Mouse (Mus musculus) limb, embryonic 13.5 days (tissue): ENCODE data around the gene Klhl36. TPM values are rescaled to one million over a fixed set of nuclear protein-coding genes. Genes with fewer than 3 reads are reported as not detected.

Experiments
- ATAC-seq: fragments of 200-750 bp; cut with Nextera tagmentation; 2 replicates; pipeline ENCODE4 v1.8.0; 2017; ENCODE audit warnings: low read depth, moderate number of reproducible peaks, moderate TSS enrichment; ENCODE audit not compliant: low FRiP score
- H3K27ac ChIP-seq: fragments of 300-500 bp; sonication (generic); 2 replicates; pipeline ENCODE4 v1.5.1; 2015; ENCODE audit warnings: inconsistent platforms, mild to moderate bottlenecking, moderate library complexity
- H3K27me3 ChIP-seq: fragments of 300-500 bp; sonication (generic); 2 replicates; pipeline ENCODE4 v1.6.1; 2015; ENCODE audit warnings: mild to moderate bottlenecking, inconsistent platforms
- H3K36me3 ChIP-seq: fragments of 300-500 bp; sonication (generic); 2 replicates; pipeline ENCODE4 v1.6.1; 2015; ENCODE audit warnings: inconsistent platforms, mild to moderate bottlenecking, moderate library complexity
- H3K4me1 ChIP-seq: fragments of 300-500 bp; sonication (generic); 2 replicates; pipeline ENCODE4 v1.6.1; 2015; ENCODE audit warnings: inconsistent platforms
- H3K4me2 ChIP-seq: fragments of 300-500 bp; sonication (generic); replicated peaks from 2 replicates; pipeline ENCODE4 v1.6.1; 2015; ENCODE audit warnings: inconsistent platforms, mild to moderate bottlenecking, moderate library complexity
- H3K4me3 ChIP-seq: fragments of 300-500 bp; sonication (generic); 2 replicates; pipeline ENCODE4 v1.5.1; 2015; ENCODE audit warnings: moderate library complexity, mild to moderate bottlenecking, inconsistent platforms
- H3K9ac ChIP-seq: fragments of 300-500 bp; sonication (generic); 2 replicates; pipeline ENCODE4 v1.6.1; 2015; ENCODE audit warnings: mild to moderate bottlenecking, inconsistent platforms
- H3K9me3 ChIP-seq: fragments of 300-500 bp; sonication (generic); 2 replicates; pipeline ENCODE4 v1.6.1; 2016; ENCODE audit warnings: inconsistent platforms
- WGBS: fragments of 180-500 bp; shearing (Covaris S2); methylation state at CpG from one replicate; pipeline ENCODE4 v1.1.7; 2015; 5-methylcytosine and 5-hydroxymethylcytosine counted together
- polyA plus RNA-seq: library from polyadenylated mRNA; unstranded; fragments of >200 nt; fragmentation: Nextera tagmentation; extraction: Ambion mirVana; gene quantifications from 2 replicates; pipeline ENCODE4 v1.2.1, GENCODE M21; 2015

Klhl36 gene
- 10.4 and 10.5 TPM in 2 replicates for polyA plus RNA-seq

DNA sequence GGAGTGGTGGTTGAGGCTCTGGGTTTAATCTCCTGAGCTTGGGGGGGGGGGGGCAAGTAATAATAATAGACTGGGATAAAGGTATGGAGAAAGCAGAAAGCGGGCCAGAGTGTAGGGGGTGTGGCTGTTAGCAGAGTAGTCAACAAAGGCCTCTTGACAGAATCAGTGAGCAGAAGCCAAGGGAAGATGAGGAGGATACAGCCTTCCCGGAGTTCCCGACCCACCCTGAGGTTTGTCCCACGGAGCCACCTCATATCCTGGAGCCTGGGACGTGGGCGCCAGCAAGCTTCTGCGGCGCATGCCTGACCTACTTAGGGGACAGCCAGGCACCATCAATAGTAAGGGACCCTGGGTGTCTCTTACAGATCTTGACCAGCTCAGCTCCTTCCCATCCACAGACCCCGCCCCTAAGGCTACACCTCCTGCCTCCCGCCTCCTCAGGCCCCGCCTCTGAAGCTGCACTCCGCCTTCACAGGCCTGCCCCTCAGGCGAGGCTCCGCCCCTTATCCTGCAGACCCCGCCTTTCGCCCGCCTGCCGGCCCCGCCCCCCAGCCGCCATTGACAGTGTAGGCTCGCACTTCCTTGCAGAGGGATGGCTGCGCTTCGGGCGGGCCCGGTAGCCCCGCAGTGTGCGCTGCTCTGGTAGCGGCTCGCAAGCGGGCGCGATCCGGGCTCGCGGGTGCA lies at the start of gene Klhl36:
Gene Klhl36 (plus strand): TSS at position 561 of the 684 bp plus-strand sequence.
- Histone ChIP-seq H3K4me1 (peaks cover 16% of the 10 kb centered on the region), H3K9ac (peak within 1 kb of the TSS; percentile 76), H3K4me2 (peak within 1 kb of the TSS; percentile 92), H3K4me3 (peak within 1 kb of the TSS; percentile 75), H3K27me3 (peaks cover 20% of the 10 kb centered on the region), H3K27ac (peak within 1 kb of the TSS; percentile 33; the same call in 1 of the 2 replicates), H3K9me3 (no peaks in the 10 kb centered on the region), H3K36me3 (no peaks in the 10 kb centered on the region; the same call in none of the 2 replicates)
- WGBS, result 1% methylated on average over 35 of the region's 35 CpGs
- ATAC-seq, result peak; percentile 97

DNA sequence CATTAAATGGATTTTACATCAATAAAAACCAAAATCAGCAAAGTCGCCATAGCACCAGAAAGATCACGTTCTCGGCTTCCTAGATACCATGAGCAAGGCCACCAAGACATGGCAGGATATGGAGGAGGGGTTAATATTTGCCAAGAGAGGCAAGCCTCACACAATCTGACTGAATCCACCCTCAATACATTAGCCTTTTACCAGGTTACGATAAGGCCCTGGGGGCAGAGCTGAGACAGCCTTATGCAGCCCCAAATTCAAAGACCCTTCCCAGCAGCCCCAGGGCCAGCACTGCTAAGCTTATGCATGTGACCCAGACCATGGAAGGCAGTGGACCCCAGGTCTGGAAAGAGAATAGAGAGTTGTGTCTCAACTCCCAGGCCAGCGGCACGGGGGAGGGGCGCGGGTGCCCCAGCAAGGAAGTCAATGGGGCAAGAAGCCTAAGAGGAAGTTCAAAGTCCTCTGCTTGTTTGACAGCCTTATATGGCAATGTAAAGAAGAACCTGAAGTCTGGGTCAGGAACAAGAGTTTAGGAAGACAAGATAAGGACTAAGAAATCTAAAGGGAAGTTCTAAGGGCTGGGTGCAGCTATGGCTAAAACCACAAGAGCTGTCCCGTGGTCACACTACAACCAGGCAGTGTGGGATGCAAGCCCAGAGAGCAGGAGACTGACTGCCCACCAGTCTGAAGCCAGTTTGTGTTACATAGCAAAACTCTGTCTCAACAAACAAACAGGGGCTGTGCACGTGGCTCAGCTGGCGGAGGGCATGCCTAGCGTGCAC lies 49.2 kb upstream of the Klhl36 start:
- peaks cover 19% of the 10 kb centered on the region for H3K36me3 ChIP-seq
- no peaks in the 10 kb centered on the region for H3K9me3 ChIP-seq
- WGBS, result 73% methylated on average over 12 of the region's 12 CpGs
- H3K4me2 ChIP-seq, result no peak overlapping the region
- no peak for ATAC-seq
- H3K27me3 ChIP-seq, result no peaks in the 10 kb centered on the region
- no peak overlapping the region for H3K9ac ChIP-seq
- H3K4me1 ChIP-seq, result peaks cover 21% of the 10 kb centered on the region
- no peak overlapping the region for H3K27ac ChIP-seq
- H3K4me3 ChIP-seq, result no peak overlapping the region

DNA sequence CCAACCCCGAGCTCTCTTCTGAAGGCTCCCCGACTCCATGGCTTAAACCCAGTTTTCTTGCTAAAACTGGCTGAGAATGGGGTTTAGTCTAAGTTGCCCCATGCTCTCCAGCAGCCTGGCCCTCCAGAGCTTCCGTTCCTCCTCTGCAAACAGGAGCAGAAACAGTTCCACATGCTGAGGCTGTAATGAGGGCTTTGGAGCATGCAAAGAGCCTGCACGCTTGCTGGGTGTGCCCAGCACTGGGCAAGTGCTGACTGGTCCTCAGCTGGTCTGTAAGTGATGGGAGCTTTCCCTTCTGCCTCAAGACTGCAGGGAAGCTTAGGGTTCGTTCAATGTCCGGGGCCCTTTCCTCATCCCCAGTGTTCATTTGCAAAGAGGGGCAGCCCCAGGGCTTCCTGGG lies 45.8 kb upstream of the Klhl36 start:
- Histone ChIP-seq H3K9me3 (no peaks in the 10 kb centered on the region), H3K4me3 (no peak overlapping the region), H3K27me3 (no peaks in the 10 kb centered on the region), H3K27ac (no peak overlapping the region), H3K36me3 (peaks cover 18% of the 10 kb centered on the region), H3K9ac (no peak overlapping the region), H3K4me1 (peaks cover 21% of the 10 kb centered on the region), H3K4me2 (no peak overlapping the region)
- 76% methylated on average over 6 of the region's 6 CpGs for WGBS
- ATAC-seq, result no peak

DNA sequence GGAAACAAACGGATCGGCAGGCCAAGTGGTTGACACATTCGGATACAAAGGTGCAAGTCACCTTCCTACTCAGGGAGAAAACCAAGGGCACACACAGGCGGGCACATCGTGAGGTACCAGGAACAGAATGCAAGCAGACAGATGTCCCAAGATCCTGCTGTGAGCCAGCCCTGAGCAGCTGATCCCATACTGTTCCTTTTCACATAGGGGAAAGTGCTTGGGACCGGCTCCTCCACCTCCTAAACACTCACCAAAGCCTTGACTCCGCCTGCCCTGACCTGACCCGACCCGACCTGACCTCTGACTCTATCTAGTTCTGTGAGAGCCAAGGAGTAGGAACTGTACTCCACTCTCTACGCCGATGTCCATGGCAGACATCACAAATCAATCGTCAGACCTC lies 44.6 kb upstream of the Klhl36 start:
- no peak overlapping the region for H3K4me2 ChIP-seq
- peaks cover 21% of the 10 kb centered on the region for H3K4me1 ChIP-seq
- H3K27me3 ChIP-seq, result no peaks in the 10 kb centered on the region
- ATAC-seq, result no peak
- H3K9ac ChIP-seq, result no peak overlapping the region
- no peak overlapping the region for H3K27ac ChIP-seq
- no peak overlapping the region for H3K4me3 ChIP-seq
- H3K9me3 ChIP-seq, result no peaks in the 10 kb centered on the region
- H3K36me3 ChIP-seq, result peaks cover 30% of the 10 kb centered on the region
- 39% methylated on average over 12 of the region's 12 CpGs for WGBS

DNA sequence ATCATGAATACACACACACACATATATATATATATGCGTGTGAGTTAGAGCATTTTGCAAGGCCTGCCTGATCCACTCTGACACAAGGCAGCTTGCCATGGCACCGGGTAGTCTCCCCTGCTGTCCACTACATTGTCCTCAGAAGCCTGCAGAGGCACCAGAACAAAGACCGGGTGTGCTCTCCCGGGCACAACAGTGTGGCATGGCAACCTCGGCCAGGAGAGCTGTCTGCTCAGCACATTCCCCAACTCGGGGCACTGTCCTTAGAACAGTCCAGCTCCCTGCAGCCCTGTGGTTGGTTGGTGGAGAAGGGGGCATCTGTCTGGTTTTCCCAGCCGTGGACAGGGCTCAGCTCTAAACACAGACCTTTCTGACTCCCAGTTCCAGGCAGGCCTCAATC lies 42.8 kb upstream of the Klhl36 start:
- H3K9me3 ChIP-seq, result no peaks in the 10 kb centered on the region
- H3K4me1 ChIP-seq, result peaks cover 9% of the 10 kb centered on the region; the same call in 1 of the 2 replicates
- ATAC-seq, result no peak
- H3K27ac ChIP-seq, result no peak overlapping the region
- peaks cover 32% of the 10 kb centered on the region for H3K36me3 ChIP-seq
- WGBS, result 81% methylated on average over 7 of the region's 7 CpGs
- H3K4me2 ChIP-seq, result no peak overlapping the region
- H3K9ac ChIP-seq, result no peak overlapping the region
- H3K4me3 ChIP-seq, result no peak overlapping the region
- no peaks in the 10 kb centered on the region for H3K27me3 ChIP-seq

DNA sequence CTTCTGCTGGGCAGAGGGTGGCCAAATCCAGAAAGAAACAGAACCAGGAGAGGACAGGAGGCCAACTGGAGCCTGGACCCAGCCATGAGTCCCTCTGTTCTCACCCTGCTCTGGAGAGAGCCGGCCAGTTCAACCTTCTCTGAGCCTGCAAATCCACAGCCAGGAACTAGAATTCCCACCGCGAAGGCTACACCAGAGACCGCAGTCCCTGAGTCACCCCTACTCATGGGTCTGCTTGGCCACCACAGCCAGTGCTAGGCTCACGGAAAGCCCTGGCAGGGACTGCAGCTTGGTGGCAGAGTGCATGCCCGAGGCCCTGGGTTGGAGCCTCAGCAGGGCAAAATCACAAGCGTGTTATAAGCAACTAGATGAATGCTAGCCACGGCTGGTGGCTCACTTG lies 42.1 kb upstream of the Klhl36 start:
- H3K36me3 ChIP-seq, result peaks cover 28% of the 10 kb centered on the region
- H3K27me3 ChIP-seq, result no peaks in the 10 kb centered on the region
- H3K4me3 ChIP-seq, result no peak overlapping the region
- no peak for ATAC-seq
- no peak overlapping the region for H3K27ac ChIP-seq
- H3K4me1 ChIP-seq, result peaks cover 11% of the 10 kb centered on the region
- H3K4me2 ChIP-seq, result no peak overlapping the region
- WGBS, result 91% methylated on average over 8 of the region's 8 CpGs
- no peak overlapping the region for H3K9ac ChIP-seq
- no peaks in the 10 kb centered on the region for H3K9me3 ChIP-seq

DNA sequence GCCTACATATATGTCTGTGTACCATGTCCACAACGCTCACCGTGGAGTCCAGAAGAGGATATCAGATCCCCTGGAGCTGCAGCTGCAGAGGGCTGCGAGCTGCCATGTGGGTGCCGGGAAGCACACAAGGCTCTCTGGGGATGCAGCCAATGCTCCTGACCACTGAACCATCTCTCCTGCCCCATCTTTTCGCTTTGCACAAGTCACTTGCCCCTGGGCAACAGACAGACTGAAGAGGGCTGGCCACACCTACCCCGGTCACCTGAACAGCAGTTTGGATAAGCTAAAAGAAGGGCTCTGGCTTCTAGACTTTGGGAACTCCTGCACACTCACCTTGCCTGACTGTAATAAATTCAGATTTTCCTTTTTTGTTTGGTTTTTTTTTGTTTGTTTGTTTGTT lies 40.4 kb upstream of the Klhl36 start:
- Histone ChIP-seq H3K9ac (no peak overlapping the region), H3K36me3 (peaks cover 28% of the 10 kb centered on the region), H3K9me3 (no peaks in the 10 kb centered on the region), H3K4me2 (no peak overlapping the region), H3K4me3 (no peak overlapping the region), H3K27ac (no peak overlapping the region), H3K27me3 (no peaks in the 10 kb centered on the region), H3K4me1 (peaks cover 14% of the 10 kb centered on the region)
- WGBS, result 92% methylated on average over 6 of the region's 6 CpGs
- no peak for ATAC-seq

DNA sequence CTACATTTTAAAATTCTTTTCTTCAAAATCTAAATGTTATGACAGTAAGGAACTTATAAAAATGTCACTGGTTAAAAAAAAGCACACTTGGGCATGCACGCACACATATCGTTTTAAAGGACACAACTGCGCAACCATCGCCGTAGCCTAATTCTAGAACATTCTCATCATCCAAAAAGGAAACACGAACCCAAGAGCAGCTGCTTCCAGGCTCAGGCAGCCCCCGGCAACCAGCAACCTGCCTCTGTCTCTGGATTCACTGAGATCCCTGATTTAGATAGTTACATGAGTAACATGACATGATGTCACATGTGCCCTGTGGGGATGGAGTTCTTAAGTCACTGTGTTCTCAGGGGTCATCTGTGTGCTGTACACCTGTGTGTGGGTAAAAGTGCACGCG lies 38.8 kb upstream of the Klhl36 start:
- WGBS, result 83% methylated on average over 9 of the region's 9 CpGs

DNA sequence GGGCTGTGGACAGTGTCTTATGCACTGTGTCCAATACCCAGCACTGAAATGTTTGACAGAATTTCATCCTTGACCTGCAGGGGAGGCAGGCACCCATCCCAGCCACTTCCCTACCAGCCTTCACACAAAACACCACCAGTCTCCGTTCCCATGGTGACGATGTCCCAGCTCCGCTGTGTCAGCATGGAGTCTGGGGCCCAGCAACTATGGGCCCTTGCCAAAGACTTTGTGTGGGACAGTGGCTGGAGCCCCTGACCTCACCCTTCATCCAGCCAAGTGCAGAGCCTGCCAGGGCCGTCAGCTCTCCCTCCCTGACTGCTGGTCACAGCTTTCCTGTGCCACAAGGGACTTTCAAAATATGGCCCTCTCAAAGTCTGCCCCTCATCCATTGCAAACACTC lies 38.0 kb upstream of the Klhl36 start:
- H3K27ac ChIP-seq, result no peak overlapping the region
- no peaks in the 10 kb centered on the region for H3K27me3 ChIP-seq
- H3K9me3 ChIP-seq, result no peaks in the 10 kb centered on the region
- no peak overlapping the region for H3K4me2 ChIP-seq
- H3K4me1 ChIP-seq, result peaks cover 22% of the 10 kb centered on the region
- no peak overlapping the region for H3K9ac ChIP-seq
- WGBS, result 65% methylated on average over 4 of the region's 4 CpGs
- ATAC-seq, result no peak
- peaks cover 28% of the 10 kb centered on the region for H3K36me3 ChIP-seq
- no peak overlapping the region for H3K4me3 ChIP-seq

More for the DNA sequence above, 38.8 kb upstream of the Klhl36 start:
- Histone ChIP-seq H3K4me3 (no peak overlapping the region), H3K4me1 (peaks cover 17% of the 10 kb centered on the region), H3K36me3 (peaks cover 28% of the 10 kb centered on the region), H3K27ac (no peak overlapping the region), H3K9me3 (no peaks in the 10 kb centered on the region), H3K27me3 (no peaks in the 10 kb centered on the region), H3K9ac (no peak overlapping the region), H3K4me2 (no peak overlapping the region)
- ATAC-seq, result no peak

DNA sequence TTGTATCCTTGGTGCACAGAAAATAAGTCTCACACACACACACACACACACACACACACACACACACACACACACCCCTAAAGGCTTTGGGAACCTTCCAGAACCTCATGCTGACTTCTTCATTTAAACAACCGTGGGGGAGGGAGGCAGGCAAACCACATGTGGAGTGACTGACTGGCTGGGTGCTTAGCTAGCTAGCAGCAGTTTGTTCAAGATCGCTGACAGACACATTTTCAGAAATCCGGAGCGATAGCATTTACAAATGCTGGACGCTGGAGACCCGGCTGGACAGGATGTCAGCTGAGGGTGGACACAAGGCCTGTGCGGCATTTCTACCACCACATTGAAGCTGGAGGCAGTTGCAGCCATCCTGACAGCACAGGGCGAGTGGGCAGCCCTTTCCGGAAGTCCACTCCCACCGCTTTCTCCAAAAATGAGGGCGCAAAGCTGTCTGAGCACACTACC lies 37.2 kb upstream of the Klhl36 start:
- Histone ChIP-seq H3K4me3 (no peak overlapping the region), H3K9me3 (no peaks in the 10 kb centered on the region), H3K4me2 (no peak overlapping the region), H3K36me3 (peaks cover 28% of the 10 kb centered on the region), H3K27ac (no peak overlapping the region), H3K9ac (no peak overlapping the region), H3K4me1 (peaks cover 29% of the 10 kb centered on the region), H3K27me3 (no peaks in the 10 kb centered on the region)
- ATAC-seq, result no peak
- 71% methylated on average over 11 of the region's 11 CpGs for WGBS

DNA sequence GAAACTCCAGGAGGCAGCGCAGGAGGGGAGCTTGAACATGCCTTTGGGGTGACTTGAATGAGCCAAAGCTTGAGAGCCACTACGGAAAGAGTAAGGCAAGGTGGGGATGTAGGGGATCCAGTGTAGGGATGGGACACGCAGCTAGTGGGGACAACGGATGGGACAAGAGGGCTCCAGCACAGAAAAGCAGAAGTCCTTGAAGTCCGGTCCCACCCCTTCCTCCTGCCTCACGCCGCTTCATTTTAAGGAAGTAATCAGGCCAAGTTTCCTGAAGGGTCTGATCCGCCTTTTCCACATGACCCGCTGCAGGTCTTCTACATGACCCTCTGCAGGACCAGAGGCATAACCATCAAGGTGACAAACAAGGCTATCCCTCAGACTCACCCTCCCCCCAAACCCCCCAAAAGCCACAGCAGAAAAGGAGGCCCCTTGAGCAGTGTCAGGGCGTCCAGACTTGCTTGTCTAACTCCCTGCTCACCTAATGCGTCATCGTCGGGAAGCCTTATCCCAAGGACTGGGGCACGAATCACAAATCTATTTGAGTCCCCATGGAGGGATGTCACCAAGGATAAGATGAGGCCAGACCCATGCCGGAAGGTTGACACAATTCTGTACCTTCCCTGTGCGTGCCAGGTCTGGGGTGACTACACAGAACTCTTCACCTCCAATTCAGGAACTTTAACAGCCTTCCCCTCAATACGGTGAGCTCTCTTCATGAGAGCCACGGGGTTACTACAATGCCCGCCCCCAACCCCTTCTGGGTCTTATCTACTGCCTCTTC lies 35.9 kb upstream of the Klhl36 start:
- Histone ChIP-seq H3K9ac (no peak overlapping the region), H3K27ac (no peak overlapping the region), H3K4me1 (peaks cover 42% of the 10 kb centered on the region), H3K36me3 (peaks cover 15% of the 10 kb centered on the region), H3K9me3 (no peaks in the 10 kb centered on the region), H3K27me3 (no peaks in the 10 kb centered on the region), H3K4me2 (no peak overlapping the region), H3K4me3 (no peak overlapping the region)
- WGBS, result 84% methylated on average over 19 of the region's 19 CpGs
- no peak for ATAC-seq

DNA sequence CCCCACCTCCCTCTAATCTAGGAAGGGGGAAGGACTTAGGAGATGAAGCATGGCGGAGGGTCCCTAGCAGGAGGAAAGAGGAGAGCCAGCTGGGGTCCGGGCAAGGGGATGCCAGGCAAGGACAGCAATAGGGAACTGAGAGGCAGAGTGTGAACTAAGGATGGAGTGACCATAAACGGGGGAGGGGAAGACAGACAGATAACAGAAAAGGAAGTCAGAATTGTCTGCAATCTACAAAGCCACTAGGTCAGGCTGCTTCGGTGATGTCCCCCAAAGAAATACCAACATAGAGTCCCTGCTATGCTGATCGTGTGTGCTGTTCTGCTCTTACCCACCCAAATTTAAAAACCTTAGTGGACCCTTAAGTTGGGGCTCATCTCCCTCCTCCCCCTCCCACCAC lies 35.1 kb upstream of the Klhl36 start:
- no peak overlapping the region for H3K4me3 ChIP-seq
- no peak overlapping the region for H3K27ac ChIP-seq
- no peak for ATAC-seq
- no peak overlapping the region for H3K4me2 ChIP-seq
- H3K9me3 ChIP-seq, result no peaks in the 10 kb centered on the region
- H3K9ac ChIP-seq, result no peak overlapping the region
- peaks cover 51% of the 10 kb centered on the region for H3K4me1 ChIP-seq
- H3K27me3 ChIP-seq, result no peaks in the 10 kb centered on the region
- peaks cover 7% of the 10 kb centered on the region; the same call in 1 of the 2 replicates for H3K36me3 ChIP-seq
- WGBS, result 69% methylated on average over 5 of the region's 5 CpGs
